Mouse (Mus musculus) heart, adult 2 months (tissue): ENCODE data around the gene Tenm4.

Experiments
- CTCF ChIP-seq: fragments of 200-600 bp; IDR thresholded peaks from 2 replicates; pipeline ENCODE4 v1.8.1; 2022; ENCODE audit warnings: antibody characterized with exemption, mild to moderate bottlenecking, moderate library complexity
- EP300 ChIP-seq: fragments of 200-500 bp; IDR thresholded peaks from 2 replicates; pipeline ENCODE4 v1.6.1; 2011; ENCODE audit warnings: low read depth, low read length, control low read depth; ENCODE audit not compliant: insufficient read depth
- POLR2A ChIP-seq: fragments of 200-500 bp; IDR thresholded peaks from 2 replicates; pipeline ENCODE4 v1.6.1; 2011; ENCODE audit warnings: mild to moderate bottlenecking, low read depth, low read length, control low read depth; ENCODE audit not compliant: insufficient read depth

DNA sequence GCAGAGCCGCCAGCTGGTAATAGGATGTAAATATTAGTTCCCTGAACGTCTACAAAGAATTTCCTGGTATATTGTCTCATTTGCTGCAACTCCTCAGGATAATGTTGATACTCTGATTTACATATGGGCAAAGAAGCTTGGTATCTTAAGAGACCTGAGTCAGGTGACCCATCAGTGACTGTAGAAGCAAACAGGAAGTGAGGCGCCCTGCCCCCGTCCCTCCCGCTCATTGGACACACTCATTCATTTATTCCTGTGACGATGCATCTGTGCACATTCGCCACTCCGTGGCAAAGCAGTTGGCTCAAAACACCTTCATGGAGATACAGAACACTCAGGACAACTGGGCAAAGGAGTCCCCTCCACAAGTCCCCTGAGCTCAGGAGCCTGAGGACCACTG lies 699.4 kb downstream of the Tenm4 start:
- TF ChIP-seq CTCF = no peak
- TF ChIP-seq POLR2A = no peak
- TF ChIP-seq EP300 = no peak
